Mouse (Mus musculus): Measurements from ENCODE around the gene Cyp3a11. TPM values are rescaled to one million over a fixed set of nuclear protein-coding genes. Genes with fewer than 3 reads are reported as not detected.
"Not testable (repeated sequence)": the region's sequence is repeated elsewhere in the genome, so short reads cannot be mapped to it uniquely, and the experiment has no call there.

Gene Cyp3a11
- total RNA-seq (2015; ENCODE audit: low replicate concordance) = not detected in 2 replicates
- total RNA-seq (2017; ENCODE audit: low replicate concordance) = 0.43 TPM in 1 of 2 replicates, not detected in the other

GRCm38 (mm10) chr5:145879688-145880087 lies at the start of gene Cyp3a11:
Gene Cyp3a11, minus strand, starts transcription at chr5:145879964.
- no peak for ATAC-seq (replicated peaks; ENCODE audit: low FRiP score, poor library complexity, severe bottlenecking)

GRCm38 (mm10) chr5:145912912-145913311 lies 33.1 kb upstream of the Cyp3a11 start:
- ATAC-seq (replicated peaks; ENCODE audit: low FRiP score, poor library complexity, severe bottlenecking) = no peak

- ATAC-seq (replicated peaks; ENCODE audit: low FRiP score, poor library complexity, severe bottlenecking) = no peak
These were observed 32.0 kb upstream of the Cyp3a11 start for GRCm38 (mm10) chr5:145911781-145912180.

DNA sequence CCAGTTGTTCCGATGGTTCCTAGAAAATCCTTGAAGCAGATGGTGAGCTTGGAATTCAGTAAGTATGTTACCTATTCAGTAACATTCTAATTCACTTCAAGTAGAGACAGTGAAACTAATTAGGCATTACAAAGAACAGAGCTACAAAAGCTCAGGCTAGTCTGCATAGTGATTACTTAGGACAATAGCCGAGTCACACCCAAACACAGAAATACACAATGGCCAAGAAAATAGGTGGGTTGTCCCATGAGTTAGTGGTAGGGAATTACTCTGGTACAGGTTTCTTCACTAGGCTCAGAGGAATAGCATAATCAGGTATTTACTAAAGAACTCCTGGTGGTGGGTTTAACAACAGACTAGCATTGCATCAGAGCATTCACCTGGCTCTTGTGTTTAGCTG lies 27.2 kb upstream of the Cyp3a11 start:
- ATAC-seq (replicated peaks; ENCODE audit: low FRiP score, poor library complexity, severe bottlenecking) = not testable (repeated sequence)

GRCm38 (mm10) chr5:145904535-145904934 lies 24.8 kb upstream of the Cyp3a11 start:
- ATAC-seq (replicated peaks; ENCODE audit: low FRiP score, poor library complexity, severe bottlenecking) = no peak

GRCm38 (mm10) chr5:145903349-145903748 lies 23.6 kb upstream of the Cyp3a11 start:
- ATAC-seq (replicated peaks; ENCODE audit: low FRiP score, poor library complexity, severe bottlenecking) = no peak

DNA sequence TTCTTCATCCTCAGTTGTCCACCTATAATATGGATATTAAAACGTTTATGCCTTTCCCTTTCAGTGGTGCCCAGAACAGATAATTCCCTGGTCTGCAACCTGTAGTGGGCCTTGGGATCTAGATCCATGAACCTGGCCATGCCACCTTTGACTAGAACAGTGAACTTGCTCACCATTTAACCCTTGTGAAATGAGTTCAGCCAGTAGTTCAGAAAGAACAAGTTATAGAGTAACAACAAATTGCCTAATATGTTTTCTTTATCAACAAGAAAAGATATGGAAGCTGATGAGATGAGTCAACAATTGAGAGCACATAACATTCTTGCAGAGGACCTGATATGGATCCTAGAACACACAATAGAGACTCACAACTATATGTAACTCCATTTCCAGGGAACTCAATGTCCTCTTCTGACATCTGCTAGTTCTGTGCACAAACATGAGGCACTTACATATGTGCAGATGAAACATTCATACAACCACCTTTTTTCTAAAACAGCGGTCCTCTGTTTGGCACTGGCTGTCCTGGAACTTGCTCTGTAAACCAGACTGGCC lies 20.7 kb upstream of the Cyp3a11 start:
- no peak for ATAC-seq (replicated peaks; ENCODE audit: low FRiP score, poor library complexity, severe bottlenecking)

GRCm38 (mm10) chr5:145897271-145897670 lies 17.5 kb upstream of the Cyp3a11 start:
- ATAC-seq (replicated peaks; ENCODE audit: low FRiP score, poor library complexity, severe bottlenecking) = no peak

DNA sequence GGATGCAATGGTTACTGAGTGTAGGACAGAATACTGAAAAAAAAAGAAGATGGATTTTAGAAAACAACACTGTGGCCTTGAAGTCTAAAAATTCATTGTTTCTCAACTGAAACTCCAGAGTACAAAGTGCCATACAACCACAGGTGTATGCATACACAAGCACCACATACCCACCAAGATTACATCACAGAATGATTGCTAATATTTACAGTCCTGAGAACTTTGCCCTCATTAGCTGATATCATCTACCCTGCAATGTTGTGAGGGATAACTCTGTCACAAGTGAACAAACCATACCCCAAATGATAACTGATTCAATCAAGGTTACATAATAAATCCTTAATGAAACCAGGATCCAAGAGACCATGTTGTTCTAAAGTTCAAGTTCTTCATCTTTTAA lies 1.4 kb upstream of the Cyp3a11 start:
- ATAC-seq (replicated peaks; ENCODE audit: low FRiP score, poor library complexity, severe bottlenecking) = no peak

DNA sequence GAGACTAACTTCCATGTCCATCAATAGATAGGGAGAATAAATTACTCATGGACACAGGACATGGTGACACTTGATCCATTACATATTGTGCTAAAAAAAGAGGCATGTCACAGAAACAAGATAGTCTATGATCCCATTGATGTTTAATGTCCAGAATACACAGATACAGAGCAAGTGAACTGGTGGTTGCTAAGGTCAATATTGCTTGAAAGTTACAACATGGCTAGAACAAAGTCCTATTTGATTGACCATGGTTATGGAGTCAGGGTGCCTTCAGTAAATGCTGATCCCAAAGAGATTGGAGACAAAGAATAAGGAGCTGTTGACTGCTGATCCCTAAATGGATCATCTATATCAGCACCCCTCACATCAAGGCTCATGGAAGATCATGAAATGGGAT lies 12.3 kb downstream of the Cyp3a11 start:
- not testable (repeated sequence) for ATAC-seq (replicated peaks; ENCODE audit: low FRiP score, poor library complexity, severe bottlenecking)

GRCm38 (mm10) chr5:145805796-145806195 lies 74.0 kb downstream of the Cyp3a11 start, which contains the start of gene Cyp3a44:
Gene Cyp3a44, minus strand, starts transcription at chr5:145805874.
- not testable (repeated sequence) for ATAC-seq (replicated peaks; ENCODE audit: low FRiP score, poor library complexity, severe bottlenecking)

Other genes with a start within 250 kb of the Cyp3a11 start
- gene Cyp3a41a, start 159.8 kb downstream of the Cyp3a11 start, total RNA-seq (2015; ENCODE audit: low replicate concordance) = not detected in 2 replicates
- not detected in 2 replicates for gene Cyp3a41a, start 159.8 kb downstream of the Cyp3a11 start, total RNA-seq (2017; ENCODE audit: low replicate concordance)
- not detected in 2 replicates for gene Cyp3a44, start 74.1 kb downstream of the Cyp3a11 start, total RNA-seq (2015; ENCODE audit: low replicate concordance)
- gene Cyp3a44, start 74.1 kb downstream of the Cyp3a11 start, total RNA-seq (2017; ENCODE audit: low replicate concordance) = not detected in 2 replicates
- gene Cyp3a25, start 129.7 kb upstream of the Cyp3a11 start, total RNA-seq (2015; ENCODE audit: low replicate concordance) = not detected in 2 replicates
- gene Cyp3a25, start 129.7 kb upstream of the Cyp3a11 start, total RNA-seq (2017; ENCODE audit: low replicate concordance) = not detected in 2 replicates
- gene Cyp3a59, start 199.3 kb upstream of the Cyp3a11 start, total RNA-seq (2015; ENCODE audit: low replicate concordance) = not detected in 2 replicates
- not detected in 2 replicates for gene Cyp3a59, start 199.3 kb upstream of the Cyp3a11 start, total RNA-seq (2017; ENCODE audit: low replicate concordance)